Mouse (Mus musculus) thymus, postnatal 10 days (tissue): ENCODE results near the gene Rab3d.
A peak's percentile ranks its signal among the peaks of the same experiment; 100 is the strongest.

Experiments
- DNase-seq, 2 experiments: peaks; one replicate each; pipeline ENCODE4 v3.0.0; 2021; ENCODE audit warnings: low spot score in 2 of 2

Rab3d gene

DNA sequence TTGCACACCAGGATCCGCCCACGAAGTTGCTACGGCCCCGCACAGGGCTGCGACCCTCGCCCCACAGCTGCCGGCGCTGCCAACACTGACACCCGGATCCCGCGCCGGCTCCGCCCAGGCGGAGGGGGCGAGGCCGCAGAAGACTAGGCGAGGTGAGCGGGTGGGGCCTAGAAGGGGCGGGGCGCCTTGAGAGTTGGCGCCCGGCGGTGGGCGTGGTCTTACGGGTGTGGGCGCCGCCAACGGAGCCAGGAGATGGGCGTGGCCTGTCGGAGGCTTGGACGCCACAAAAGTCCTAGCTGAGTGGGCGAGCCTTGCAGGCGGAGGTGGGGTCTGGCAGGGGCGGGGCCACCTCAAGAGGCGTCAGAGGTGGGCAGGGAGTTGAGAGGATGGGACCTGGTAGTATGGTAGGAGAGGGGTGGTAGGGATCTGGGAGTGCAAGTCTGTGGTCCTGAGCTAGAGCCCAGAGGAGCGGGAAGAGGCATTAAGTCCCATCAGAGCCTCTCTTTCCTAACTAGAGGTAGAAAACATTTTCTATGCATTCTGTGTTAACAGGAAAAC lies at the start of gene Rab3d:
TSS of gene Rab3d (minus strand) at position 158 of the 558 bp plus-strand sequence.
- peak; percentile 92 to 97 for DNase-seq

GRCm38 (mm10) chr9:21963417-21963816 lies 45.4 kb upstream of the Rab3d start, which contains the start of gene Epor:
Gene Epor, minus strand, starts transcription at chr9:21963506.
- DNase-seq: no peak

GRCm38 (mm10) chr9:21962416-21963059 lies 44.5 kb upstream of the Rab3d start:
- peak; percentile 56 to 62 for DNase-seq

GRCm38 (mm10) chr9:21962010-21962409 lies 44.0 kb upstream of the Rab3d start:
- DNase-seq: no peak

GRCm38 (mm10) chr9:21961366-21961980 lies 43.5 kb upstream of the Rab3d start:
- no peak for DNase-seq

GRCm38 (mm10) chr9:21960558-21961208 lies 42.7 kb upstream of the Rab3d start:
- no peak for DNase-seq

DNA sequence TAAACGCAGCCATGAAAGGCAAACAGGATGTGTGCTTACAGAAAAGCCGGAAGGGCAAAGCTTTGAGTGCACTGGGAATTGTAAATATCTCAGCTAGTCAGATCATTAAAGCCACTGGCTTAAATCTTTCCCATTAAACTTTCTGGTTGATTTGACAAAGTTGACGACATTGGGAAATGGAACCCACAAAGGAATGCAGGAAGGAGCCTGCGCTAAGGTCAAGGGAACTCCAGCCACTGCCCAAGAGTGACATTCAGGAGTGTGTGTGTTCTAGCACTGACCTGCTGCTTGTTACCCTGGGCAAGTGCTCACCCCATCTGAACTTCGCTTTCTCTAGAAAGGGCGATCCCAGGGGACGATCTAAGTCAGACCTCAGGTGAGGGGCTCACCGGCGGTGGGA lies 42.1 kb upstream of the Rab3d start:
- no peak for DNase-seq

- no peak for DNase-seq
Observed at GRCm38 (mm10) chr9:21959244-21959643, 41.3 kb upstream of the Rab3d start.

DNA sequence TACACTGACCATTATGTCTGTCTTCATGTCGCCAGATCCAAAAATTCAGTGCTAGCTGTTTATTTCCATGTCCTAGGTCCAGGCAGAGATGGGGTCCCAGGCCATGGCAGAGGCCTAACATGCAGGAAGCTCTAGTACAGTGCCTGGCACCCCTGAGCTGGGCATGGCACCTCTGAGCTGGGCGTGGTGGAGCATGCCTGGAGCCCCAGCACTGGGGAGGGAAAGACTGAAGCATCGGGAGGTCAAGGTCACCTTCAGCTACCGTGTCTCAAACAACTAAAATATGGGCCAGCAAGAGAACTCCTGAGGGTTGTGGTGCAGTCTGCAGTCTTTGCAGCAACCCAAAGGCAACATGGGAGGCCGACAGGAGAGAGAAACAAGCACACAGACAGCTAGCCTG lies 40.4 kb upstream of the Rab3d start:
- no peak for DNase-seq

- DNase-seq: peak; percentile 97 to 99
Observed at GRCm38 (mm10) chr9:21955570-21956281, 37.7 kb upstream of the Rab3d start, which contains the start of gene Swsap1. Gene Swsap1, plus strand, starts transcription at chr9:21955755.

- DNase-seq: no peak
Observed at GRCm38 (mm10) chr9:21955225-21955569, 37.2 kb upstream of the Rab3d start.

DNA sequence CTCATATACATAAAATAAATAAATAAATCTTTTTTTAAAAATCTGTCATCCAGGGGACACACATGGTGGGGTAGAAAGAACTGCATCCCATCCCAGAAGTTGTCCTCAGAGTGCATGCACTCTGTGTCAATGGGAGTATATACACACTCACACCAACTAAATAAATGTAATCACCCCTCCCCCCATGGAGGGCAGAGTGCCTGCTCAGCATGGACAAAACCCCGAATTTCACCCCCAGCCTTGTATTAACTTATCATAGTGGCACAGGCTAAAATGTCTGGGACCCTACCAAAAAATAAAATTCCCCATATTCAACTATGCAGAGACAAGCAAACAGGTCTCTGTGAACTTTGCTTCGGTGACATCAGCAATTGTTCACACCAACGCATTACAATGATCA lies 36.6 kb upstream of the Rab3d start:
- no peak for DNase-seq

DNA sequence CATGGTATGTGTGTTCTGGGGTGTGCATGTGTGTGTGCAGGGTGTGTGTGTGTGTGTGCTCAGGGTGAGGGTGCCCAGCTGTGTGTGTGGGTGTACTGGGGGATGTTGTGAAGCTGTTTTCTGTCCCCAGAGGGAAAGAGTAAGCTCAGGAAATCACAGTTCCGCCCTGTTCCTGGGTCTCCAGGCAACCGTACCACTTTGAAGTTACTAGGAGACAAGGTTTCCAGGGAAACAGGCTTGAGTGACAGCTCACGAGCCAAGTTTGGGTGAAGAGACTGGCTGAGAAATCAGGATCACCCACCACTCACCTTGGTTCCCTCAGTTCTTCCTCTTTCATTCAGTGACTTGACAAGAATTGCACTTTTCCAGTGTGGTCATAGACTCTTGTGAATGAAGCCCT lies 35.6 kb upstream of the Rab3d start:
- DNase-seq: no peak

DNA sequence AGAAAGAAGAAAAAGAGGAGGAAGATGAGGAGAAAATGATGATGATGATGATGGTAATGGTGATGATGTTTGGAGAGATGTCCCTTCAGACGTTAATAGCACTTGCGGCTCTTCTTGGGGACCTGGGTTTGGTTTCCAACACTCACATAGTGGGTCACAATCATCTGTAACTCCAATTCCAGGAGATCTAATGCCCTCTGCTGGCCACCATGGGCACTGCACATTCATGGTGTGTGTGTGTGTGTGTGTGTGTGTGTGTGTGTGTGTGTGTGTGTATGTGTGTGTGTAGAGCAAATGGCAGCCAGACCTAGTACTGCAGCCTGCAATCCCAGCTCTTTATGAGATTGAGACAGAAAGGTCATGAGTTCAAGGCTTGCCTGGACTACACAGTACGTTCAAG lies 34.0 kb upstream of the Rab3d start:
- DNase-seq: no peak

- DNase-seq: peak in 1 of 2 experiments; percentile 76
Observed at GRCm38 (mm10) chr9:21950322-21950721, 32.3 kb upstream of the Rab3d start.

GRCm38 (mm10) chr9:21948790-21949189 lies 30.8 kb upstream of the Rab3d start:
- no peak for DNase-seq

DNA sequence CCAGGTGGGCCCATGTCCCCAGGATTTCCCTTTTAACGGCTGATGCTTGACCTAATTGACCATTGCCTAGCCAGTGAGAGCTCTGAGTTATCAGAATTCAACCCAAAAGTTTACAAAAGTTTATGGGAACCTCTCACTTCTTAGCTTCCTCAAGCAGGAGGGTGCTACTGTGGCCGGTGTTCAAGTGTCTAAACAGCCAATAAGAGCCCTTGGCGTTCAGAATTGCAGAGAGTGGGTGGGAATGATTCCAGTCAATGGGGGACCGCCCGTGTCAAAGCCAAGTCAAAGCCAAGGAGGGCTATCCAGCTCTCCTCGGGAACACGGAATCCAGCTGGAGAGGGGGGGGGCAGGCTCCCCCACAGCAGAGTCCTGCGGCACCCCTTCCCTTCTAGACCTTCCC lies 30.2 kb upstream of the Rab3d start:
- DNase-seq: no peak

GRCm38 (mm10) chr9:21947540-21948130 lies 29.6 kb upstream of the Rab3d start:
- DNase-seq: no peak

DNA sequence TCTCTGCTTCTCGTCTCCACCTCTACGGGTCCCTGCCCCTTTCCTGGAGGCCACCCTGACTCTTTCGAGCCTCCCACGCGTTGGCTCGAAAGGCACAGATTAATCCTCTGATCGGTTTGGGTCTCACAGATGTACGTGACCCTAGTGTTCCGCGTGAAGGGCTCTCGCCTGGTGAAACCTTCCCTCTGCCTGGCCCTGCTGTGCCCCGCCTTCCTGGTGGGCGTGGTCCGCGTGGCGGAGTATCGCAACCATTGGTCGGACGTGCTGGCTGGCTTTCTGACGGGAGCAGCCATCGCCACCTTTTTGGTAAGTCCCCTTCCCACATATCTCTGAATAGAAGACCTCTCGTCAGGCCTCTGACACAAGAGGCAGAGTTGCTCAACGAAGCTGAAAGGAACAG lies 26.3 kb upstream of the Rab3d start:
- DNase-seq: no peak

- no peak for DNase-seq
Observed at GRCm38 (mm10) chr9:21943638-21944037, 25.6 kb upstream of the Rab3d start.

DNA sequence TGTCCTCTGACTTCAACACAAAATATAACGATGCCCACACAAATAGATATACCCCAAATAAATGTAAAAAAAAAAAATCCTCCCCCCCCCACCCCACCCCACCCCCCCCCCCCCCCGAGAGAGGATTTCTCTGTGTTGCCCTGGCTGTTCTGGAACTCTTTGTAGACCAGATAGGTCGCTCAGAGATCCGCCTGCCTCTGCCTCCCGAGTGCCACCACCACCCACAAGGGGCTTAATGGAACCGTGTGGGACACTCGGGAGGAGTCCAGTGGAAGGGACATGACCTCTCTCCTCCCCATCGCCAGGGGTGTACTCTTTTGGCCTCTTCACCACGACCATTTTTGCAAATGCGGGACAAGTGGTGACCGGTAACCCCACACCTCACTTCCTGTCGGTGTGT lies 25.1 kb upstream of the Rab3d start:
- no peak for DNase-seq
